Mouse (Mus musculus): Measurements from ENCODE around the gene Procr. TPM values are rescaled to one million over a fixed set of nuclear protein-coding genes. Genes with fewer than 3 reads are reported as not detected.

Procr gene
- polyA plus RNA-seq, 1 experiment from 2014 or later, result 2.7 TPM

DNA sequence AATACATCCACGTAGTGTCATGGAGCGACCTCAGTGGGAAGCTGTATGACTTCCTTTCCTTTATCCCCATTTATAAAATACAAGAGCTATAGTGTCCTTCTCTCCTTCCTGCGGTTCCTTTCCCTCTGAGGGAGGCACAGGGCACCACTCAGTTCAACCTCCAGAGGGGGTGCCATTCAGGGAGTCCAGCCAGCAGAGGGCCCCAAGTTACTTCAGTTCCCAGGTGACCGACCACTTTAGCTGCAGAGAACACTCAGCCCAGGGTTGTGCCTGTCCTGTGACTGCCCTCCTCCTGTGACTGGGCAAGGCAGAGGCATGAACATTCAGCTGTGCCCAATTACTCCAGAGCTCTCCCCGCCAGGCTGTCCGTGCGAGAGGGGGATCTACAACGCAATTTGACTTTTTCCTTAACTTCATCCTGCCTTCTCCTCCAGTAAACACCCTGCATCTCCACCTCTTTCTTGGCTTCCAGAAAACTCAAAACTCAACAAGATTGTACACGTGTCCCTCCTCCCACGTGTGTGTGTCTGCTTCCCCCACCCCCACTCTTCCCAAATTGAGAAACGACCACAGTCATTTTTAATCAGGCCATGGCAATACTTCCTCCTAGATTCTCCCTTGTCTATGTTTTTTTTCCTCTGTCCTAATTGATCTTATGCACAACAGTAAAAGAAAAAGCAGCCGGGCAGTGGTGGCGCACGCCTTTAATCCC, 6.1 kb downstream of the Procr start:
- no peak overlapping the region for H3K4me2 ChIP-seq (replicated peaks)
- H3K9ac ChIP-seq (replicated peaks), result no peak overlapping the region
- WGBS, result 68% methylated on average over 14 of the region's 14 CpGs
- H3K27me3 ChIP-seq, result no peaks in the 10 kb centered on the region
- no peak overlapping the region for H3K4me3 ChIP-seq
- no peak for ATAC-seq (replicated peaks)
- H3K9me3 ChIP-seq, result no peaks in the 10 kb centered on the region
- H3K27ac ChIP-seq (replicated peaks), result no peak overlapping the region
- H3K4me1 ChIP-seq, result no peaks in the 10 kb centered on the region
- H3K36me3 ChIP-seq, result no peaks in the 10 kb centered on the region

DNA sequence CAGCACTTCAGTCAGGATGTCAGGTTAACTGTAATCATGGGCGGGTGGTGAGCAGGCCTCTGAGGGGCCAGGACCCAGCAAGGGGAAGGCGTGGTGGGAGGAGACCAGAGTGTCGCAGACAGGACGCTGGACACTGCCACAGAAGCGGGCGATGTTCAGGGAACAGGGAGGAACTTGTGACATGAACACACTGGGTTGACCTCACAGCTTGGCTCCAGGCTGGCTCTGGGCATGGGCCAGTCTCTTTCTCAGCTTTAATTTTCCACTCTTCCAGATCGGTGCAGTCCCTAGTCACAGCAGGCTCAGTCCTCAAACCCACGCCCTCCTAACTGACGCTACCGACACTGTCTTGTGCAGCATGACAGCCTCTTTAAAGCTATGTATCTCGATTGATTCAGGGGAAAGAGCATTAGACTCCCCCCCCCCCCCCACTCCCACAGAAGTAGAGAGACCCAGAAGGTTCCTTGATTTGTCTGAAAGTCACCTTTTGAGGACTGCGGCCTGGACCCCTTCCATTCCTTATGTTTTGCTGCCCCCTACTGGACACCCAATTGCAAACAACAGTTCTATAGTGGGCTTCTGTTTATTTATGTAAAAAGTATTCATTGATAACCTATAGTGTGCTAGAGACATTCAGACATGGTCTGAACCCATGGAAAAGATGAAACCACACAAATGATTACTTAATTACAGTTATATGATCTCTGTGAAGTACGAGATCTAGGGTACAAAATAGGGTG, 13.9 kb downstream of the Procr start:
- 53% methylated on average over 13 of the region's 13 CpGs for WGBS
- Histone ChIP-seq H3K27me3 (no peaks in the 10 kb centered on the region), H3K4me2 (replicated peaks) (no peak overlapping the region), H3K9ac (replicated peaks) (no peak overlapping the region), H3K4me3 (no peak overlapping the region), H3K4me1 (no peaks in the 10 kb centered on the region), H3K27ac (replicated peaks) (no peak overlapping the region), H3K36me3 (no peaks in the 10 kb centered on the region), H3K9me3 (no peaks in the 10 kb centered on the region)
- peak; percentile 57; the same call in 1 of the 2 replicates for ATAC-seq (replicated peaks)

DNA sequence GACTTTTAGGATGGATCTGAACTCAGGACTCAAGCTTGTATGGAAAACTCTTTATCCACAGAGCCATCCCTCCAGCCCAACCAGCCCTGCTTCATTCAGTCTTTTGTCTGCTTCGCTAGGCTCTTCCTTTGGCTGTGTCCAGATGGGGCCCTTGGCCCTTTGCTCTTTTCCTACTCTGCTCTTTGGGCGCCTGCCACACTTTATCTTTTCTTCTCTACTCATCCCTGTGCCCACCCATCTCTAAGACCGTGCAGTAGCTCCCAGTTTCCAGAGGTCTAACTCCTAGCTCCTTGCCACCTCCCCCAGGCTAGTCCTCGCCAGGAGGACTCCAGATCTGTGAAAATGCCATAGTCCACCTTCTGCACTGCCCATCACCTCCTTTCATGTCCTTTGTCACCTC, 22.7 kb downstream of the Procr start:
- H3K4me2 ChIP-seq (replicated peaks), result no peak overlapping the region
- no peak overlapping the region for H3K27ac ChIP-seq (replicated peaks)
- WGBS, result 66% methylated on average over 4 of the region's 4 CpGs
- no peak overlapping the region for H3K4me3 ChIP-seq
- H3K4me1 ChIP-seq, result peaks cover 25% of the 10 kb centered on the region
- no peaks in the 10 kb centered on the region for H3K9me3 ChIP-seq
- no peak overlapping the region for H3K9ac ChIP-seq (replicated peaks)
- ATAC-seq (replicated peaks), result no peak
- H3K27me3 ChIP-seq, result peaks cover 7% of the 10 kb centered on the region; the same call in 1 of the 2 replicates
- no peaks in the 10 kb centered on the region for H3K36me3 ChIP-seq

DNA sequence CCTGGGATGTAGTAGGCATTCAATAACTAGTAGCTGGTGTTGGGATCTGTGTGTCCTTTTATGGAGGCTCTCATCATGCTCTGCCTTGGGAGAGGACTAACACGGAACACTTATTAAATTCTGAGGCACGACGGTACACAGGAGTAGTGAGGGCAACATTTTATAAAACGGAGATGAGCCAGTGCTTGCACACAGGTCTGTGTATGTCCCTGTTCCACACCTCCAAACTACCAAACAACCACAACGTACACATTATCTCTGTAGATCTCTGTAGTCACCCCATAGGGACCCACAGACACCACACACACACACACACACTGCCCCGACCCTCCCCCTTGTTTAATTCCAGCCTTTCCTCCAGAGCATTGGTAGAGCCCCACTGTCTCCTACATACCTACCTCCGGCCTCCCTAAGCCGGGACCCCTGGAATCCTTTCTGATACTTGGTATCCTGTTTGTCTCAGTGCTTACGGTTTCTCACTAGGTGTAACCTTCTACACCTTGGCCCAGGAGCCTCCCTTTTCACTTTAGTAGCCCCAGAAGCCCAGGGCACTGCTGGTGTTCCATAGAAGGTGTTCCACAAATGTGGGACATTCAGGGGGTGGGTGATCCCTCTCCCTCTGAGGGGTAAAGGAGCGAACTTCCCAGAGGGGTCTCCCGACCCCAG, 23.5 kb downstream of the Procr start:
- peak overlapping the region; percentile 91; the same call in 1 of the 2 replicates for H3K9ac ChIP-seq (replicated peaks)
- peak overlapping the region; percentile 90 for H3K4me3 ChIP-seq
- no peaks in the 10 kb centered on the region for H3K9me3 ChIP-seq
- H3K4me1 ChIP-seq, result peaks cover 28% of the 10 kb centered on the region
- H3K27me3 ChIP-seq, result peaks cover 7% of the 10 kb centered on the region; the same call in 1 of the 2 replicates
- no peaks in the 10 kb centered on the region for H3K36me3 ChIP-seq
- no peak for ATAC-seq (replicated peaks)
- WGBS, result 62% methylated on average over 11 of the region's 11 CpGs
- peak overlapping the region; percentile 61 for H3K4me2 ChIP-seq (replicated peaks)
- no peak overlapping the region for H3K27ac ChIP-seq (replicated peaks)

DNA sequence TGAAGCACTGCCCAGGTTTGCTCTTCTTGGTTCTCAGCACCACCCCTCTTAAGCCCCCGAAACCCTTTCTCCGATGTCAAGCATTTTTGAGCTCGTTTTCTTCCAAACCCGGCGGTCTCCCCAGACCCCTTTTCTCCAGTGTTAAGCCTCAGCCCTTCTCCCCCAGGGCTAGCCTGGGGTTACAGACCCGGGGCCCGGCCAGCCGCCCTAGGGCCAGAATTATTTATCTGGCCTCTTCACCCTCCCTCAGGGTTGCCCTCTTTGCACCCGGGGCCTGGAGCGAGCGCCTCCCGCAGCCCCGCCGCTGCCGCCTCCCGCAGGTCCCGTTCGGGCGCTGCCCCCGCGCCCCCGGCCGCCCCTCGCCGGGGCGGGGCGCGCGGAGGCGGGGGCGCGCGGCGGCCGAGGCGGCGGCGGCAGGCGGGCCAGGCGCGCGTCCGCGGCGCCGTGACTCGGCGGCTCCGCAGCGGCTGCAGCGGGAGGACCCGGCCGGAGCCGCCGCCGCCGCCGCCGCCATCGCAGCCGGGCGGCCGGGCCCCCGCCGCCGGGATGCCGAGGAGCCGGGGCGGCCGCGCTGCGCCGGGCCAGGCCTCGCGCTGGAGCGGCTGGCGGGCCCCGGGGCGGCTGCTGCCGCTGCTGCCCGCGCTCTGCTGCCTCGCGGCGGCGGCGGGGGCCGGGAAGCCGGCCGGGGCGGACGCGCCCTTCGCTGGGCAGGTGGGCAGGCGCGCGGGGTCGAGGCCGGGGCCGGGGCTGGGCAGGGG, 24.2 kb downstream of the Procr start, which contains the start of gene Mmp24:
Mmp24 (plus strand) TSS at position 416 of the 758 bp plus-strand sequence.
- Histone ChIP-seq H3K27ac (replicated peaks) (peak within 1 kb of the TSS; percentile 84), H3K9me3 (no peaks in the 10 kb centered on the region), H3K27me3 (peaks cover 7% of the 10 kb centered on the region; the same call in 1 of the 2 replicates), H3K36me3 (no peaks in the 10 kb centered on the region), H3K4me1 (peaks cover 32% of the 10 kb centered on the region), H3K9ac (replicated peaks) (peak within 1 kb of the TSS; percentile 91), H3K4me3 (peak within 1 kb of the TSS; percentile 90), H3K4me2 (replicated peaks) (peak within 1 kb of the TSS; percentile 62)
- 1% methylated on average over 66 of the region's 100 CpGs for WGBS
- ATAC-seq (replicated peaks), result no peak

DNA sequence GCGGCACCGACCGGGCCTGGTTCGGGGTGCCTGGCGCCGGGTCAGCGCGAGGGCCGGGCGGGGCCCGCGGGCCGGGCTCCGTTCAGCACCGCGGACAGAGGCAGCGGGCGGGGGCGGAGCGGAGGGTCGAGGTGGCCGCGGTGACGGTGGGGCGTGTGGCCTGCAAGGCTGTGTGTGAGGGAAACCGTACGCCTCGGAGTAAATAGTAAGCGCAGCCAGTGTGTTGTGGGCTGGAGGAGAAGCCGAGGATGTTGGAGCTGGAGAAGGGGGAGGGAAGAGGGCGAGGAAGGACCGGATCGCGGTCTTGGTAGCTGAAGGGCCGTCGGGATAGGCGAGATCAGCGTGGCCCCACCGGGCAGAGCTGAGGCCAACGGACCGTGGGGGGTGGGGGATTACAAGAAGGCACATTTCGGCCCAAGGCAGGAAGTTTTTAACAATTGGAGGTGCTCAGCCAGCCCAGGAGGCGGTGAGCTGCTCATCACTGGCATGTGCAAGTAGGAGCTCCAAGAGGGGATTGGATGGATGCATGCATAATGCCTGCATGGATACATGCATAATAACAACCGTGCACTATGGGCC, 24.9 kb downstream of the Procr start:
- no peaks in the 10 kb centered on the region for H3K9me3 ChIP-seq
- peaks cover 7% of the 10 kb centered on the region; the same call in 1 of the 2 replicates for H3K27me3 ChIP-seq
- H3K4me3 ChIP-seq, result peak overlapping the region; percentile 90
- peak; percentile 82 for ATAC-seq (replicated peaks)
- peak overlapping the region; percentile 62 for H3K4me2 ChIP-seq (replicated peaks)
- under 1% methylated on average over 44 of the region's 44 CpGs for WGBS
- H3K4me1 ChIP-seq, result peaks cover 32% of the 10 kb centered on the region
- H3K9ac ChIP-seq (replicated peaks), result peak overlapping the region; percentile 91
- H3K27ac ChIP-seq (replicated peaks), result peak overlapping the region; percentile 84
- no peaks in the 10 kb centered on the region for H3K36me3 ChIP-seq

DNA sequence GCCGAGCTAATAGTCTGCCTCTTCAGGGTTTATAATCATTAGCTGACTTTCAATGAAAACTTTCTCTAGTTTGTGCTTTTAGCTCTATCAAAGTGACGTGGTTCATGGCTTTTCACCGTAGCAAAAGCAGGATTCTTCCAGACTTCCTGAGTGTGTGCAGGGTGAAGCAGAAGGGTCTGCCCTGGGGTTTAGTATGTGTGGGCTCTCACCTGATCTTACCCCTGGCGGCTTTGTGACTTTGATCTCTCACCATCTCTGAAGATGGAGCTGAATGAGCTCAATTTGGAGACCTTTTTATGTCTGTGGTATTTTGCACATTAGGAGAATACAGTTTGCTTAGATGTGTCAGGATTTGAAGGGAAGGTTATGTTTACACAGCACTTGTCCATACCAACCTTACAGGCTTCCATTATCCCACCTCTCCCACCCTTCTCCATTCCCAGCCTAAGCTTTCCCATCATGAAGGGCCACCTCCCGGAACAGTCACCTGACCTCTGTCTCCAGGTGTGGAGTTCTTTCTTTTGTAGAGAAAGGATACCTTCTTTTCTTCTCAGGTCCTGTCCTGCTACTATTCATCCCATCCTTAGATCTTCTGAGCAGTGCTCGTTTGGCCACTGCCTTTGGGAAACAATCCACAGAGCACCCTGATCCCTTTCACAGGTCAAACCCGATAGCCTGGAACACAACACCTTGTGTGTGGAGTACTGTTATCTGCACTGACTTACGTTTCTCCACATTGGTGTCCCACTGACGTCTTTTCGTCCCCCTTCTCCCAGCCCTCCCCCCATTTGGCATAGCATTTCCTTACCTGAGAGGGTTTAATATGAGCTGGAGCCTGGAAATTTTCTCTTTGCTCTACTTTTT, 26.1 kb downstream of the Procr start:
- no peak for ATAC-seq (replicated peaks)
- Histone ChIP-seq H3K4me2 (replicated peaks) (peak overlapping the region; percentile 62; the same call in 1 of the 2 replicates), H3K27me3 (peaks cover 7% of the 10 kb centered on the region; the same call in 1 of the 2 replicates), H3K4me3 (no peak overlapping the region), H3K36me3 (no peaks in the 10 kb centered on the region), H3K9ac (replicated peaks) (peak overlapping the region; percentile 91; the same call in 1 of the 2 replicates), H3K27ac (replicated peaks) (no peak overlapping the region), H3K9me3 (no peaks in the 10 kb centered on the region), H3K4me1 (peaks cover 32% of the 10 kb centered on the region)
- WGBS, result 66% methylated on average over 10 of the region's 10 CpGs

DNA sequence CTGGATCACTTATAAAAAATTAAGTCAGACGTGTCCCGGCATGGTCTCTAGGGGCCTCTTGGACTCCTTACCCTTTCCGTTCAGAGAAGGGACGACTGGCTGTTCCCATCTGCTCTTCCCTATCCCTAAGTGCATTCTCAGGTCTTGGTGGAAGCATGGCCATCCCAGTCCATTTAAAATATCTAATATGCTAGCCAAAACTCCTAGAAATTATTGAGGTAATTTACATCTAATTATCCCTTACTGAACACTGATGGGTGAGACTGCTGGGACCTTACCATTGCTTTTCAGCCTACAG, 26.7 kb downstream of the Procr start:
- no peak overlapping the region for H3K27ac ChIP-seq (replicated peaks)

DNA sequence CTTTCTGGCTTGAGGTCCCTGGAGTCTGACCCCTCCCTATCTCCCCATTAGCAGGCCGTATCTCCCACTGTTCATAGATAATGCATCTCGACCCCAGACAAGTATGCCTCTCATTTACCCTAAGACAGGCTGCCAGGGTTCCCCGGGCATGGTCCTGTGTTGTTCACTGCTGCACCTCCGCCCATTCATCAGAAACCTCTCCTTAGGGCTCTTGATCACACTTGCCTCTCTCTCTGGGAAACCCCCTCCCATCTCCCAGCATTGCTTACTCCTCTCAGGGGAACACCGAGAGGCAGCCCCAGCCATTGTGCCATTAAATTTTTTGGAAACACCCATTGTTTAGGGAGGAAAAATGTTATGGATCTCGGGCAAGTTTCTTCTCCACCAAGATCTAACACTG, 27.1 kb downstream of the Procr start:
- Histone ChIP-seq H3K27ac (replicated peaks) (no peak overlapping the region), H3K9ac (replicated peaks) (no peak overlapping the region), H3K36me3 (no peaks in the 10 kb centered on the region), H3K27me3 (peaks cover 7% of the 10 kb centered on the region; the same call in 1 of the 2 replicates), H3K4me3 (no peak overlapping the region), H3K4me1 (peaks cover 32% of the 10 kb centered on the region), H3K9me3 (no peaks in the 10 kb centered on the region), H3K4me2 (replicated peaks) (no peak overlapping the region)
- no peak for ATAC-seq (replicated peaks)
- WGBS, result 61% methylated on average over 6 of the region's 6 CpGs

More for the DNA sequence above, 26.7 kb downstream of the Procr start:
- Histone ChIP-seq H3K9ac (replicated peaks) (no peak overlapping the region), H3K4me1 (peaks cover 32% of the 10 kb centered on the region), H3K9me3 (no peaks in the 10 kb centered on the region), H3K4me3 (no peak overlapping the region), H3K4me2 (replicated peaks) (no peak overlapping the region), H3K36me3 (no peaks in the 10 kb centered on the region), H3K27me3 (peaks cover 7% of the 10 kb centered on the region; the same call in 1 of the 2 replicates)
- 79% methylated on average over 4 of the region's 4 CpGs for WGBS
- ATAC-seq (replicated peaks), result no peak

DNA sequence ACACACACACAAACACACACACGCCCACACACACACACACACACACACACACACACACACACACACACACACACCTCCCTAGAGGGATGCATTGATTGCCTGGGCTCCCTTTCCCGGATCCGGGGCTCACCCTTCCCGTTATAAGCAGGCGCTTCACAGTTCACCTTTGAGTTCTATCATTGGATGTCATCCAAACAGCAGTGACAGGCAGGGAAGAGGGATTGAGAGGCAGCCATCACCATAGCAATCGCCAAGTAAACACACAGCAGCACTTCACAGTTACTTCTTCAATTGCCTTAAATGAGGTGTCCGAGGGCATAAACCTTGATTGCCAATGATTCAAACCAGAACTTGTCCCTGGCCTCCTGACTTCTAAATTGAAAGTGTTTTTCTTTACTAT, 28.1 kb downstream of the Procr start:
- Histone ChIP-seq H3K4me2 (replicated peaks) (no peak overlapping the region), H3K27me3 (peaks cover under 1% of the 10 kb centered on the region; the same call in 1 of the 2 replicates), H3K9me3 (no peaks in the 10 kb centered on the region), H3K36me3 (no peaks in the 10 kb centered on the region), H3K4me3 (no peak overlapping the region), H3K9ac (replicated peaks) (no peak overlapping the region), H3K4me1 (peaks cover 32% of the 10 kb centered on the region), H3K27ac (replicated peaks) (no peak overlapping the region)
- 34% methylated on average over 6 of the region's 7 CpGs for WGBS
- ATAC-seq (replicated peaks), result no peak

Data from forebrain, embryonic 15.5 days (tissue).